Mouse (Mus musculus) MEL (cell line): ENCODE measurements around the gene Ssr2. TPM values are rescaled to one million over a fixed set of nuclear protein-coding genes. Genes with fewer than 3 reads are reported as not detected.
A peak's percentile ranks its signal among the peaks of the same experiment; 100 is the strongest.

Experiments
- DNase-seq: peaks from one replicate; pipeline ENCODE4 v3.0.0; 2011; ENCODE audit warnings: low read depth, low spot score
- H3K27ac ChIP-seq: 2 replicates; pipeline ENCODE4 v1.5.1; 2012; ENCODE audit warnings: low read depth, mild to moderate bottlenecking, control low read depth, low read length, moderate library complexity; ENCODE audit not compliant: control insufficient read depth
- H3K27me3 ChIP-seq, 2 experiments: fragments of 150-350 bp in 1 of 2; sonication (generic) in 1 of 2; 2 replicates each; pipeline ENCODE4 v1.6.1; 2012; ENCODE audit warnings: low read length in 2 of 2, mild to moderate bottlenecking in 2 of 2, improper control_type of control experiment in 1 of 2, moderate library complexity in 1 of 2; ENCODE audit not compliant: insufficient read depth in 2 of 2, control insufficient read depth in 1 of 2
- H3K36me3 ChIP-seq, 2 experiments: 2 replicates each; pipeline ENCODE4 v1.6.1; 2012 to 2014; ENCODE audit warnings: low read length in 2 of 2, improper control_type of control experiment in 1 of 2, inconsistent platforms in 1 of 2, mild to moderate bottlenecking in 1 of 2; ENCODE audit not compliant: insufficient read depth in 2 of 2, control insufficient read depth in 1 of 2
- H3K4me1 ChIP-seq, 2 experiments: fragments of 150-350 bp in 1 of 2; sonication (generic) in 1 of 2; 2 replicates each; pipeline ENCODE4 v1.6.1; 2012; ENCODE audit warnings: low read length in 2 of 2, improper control_type of control experiment in 1 of 2, mild to moderate bottlenecking in 1 of 2; ENCODE audit not compliant: insufficient read depth in 2 of 2, control insufficient read depth in 1 of 2
- H3K4me3 ChIP-seq, 2 experiments: fragments of 150-350 bp in 1 of 2; sonication (generic) in 1 of 2; 2 replicates each; pipeline ENCODE4 v1.5.1; 2012; ENCODE audit warnings: low read depth in 2 of 2, low read length in 2 of 2, mild to moderate bottlenecking in 2 of 2, moderate library complexity in 2 of 2, control low read depth in 1 of 2, improper control_type of control experiment in 1 of 2; ENCODE audit not compliant: control insufficient read depth in 1 of 2, insufficient read depth in 1 of 2
- H3K79me2 ChIP-seq: 2 replicates; pipeline ENCODE4 v1.6.1; 2012; ENCODE audit warnings: mild to moderate bottlenecking, low read length, moderate library complexity; ENCODE audit not compliant: control insufficient read depth, poor library complexity, insufficient read depth
- H3K9ac ChIP-seq: 2 replicates; pipeline ENCODE4 v1.6.1; 2012; ENCODE audit warnings: low read depth, mild to moderate bottlenecking, control low read depth, low read length, moderate library complexity; ENCODE audit not compliant: control insufficient read depth, poor library complexity, severe bottlenecking
- H3K9me3 ChIP-seq: fragments of 150-350 bp; sonication (generic); replicated peaks from 2 replicates; pipeline ENCODE4 v1.6.1; 2012; ENCODE audit warnings: mild to moderate bottlenecking, low read length, improper control_type of control experiment, moderate library complexity; ENCODE audit not compliant: insufficient read depth
- CHD1 ChIP-seq: IDR thresholded peaks from 2 replicates; pipeline ENCODE4 v1.6.1; 2012; ENCODE audit warnings: low read depth, mild to moderate bottlenecking, inconsistent platforms, low read length, improper control_type of control experiment
- CHD2 ChIP-seq: IDR thresholded peaks from 2 replicates; pipeline ENCODE4 v1.6.1; 2011; ENCODE audit warnings: low read length, improper control_type of control experiment
- CTCF ChIP-seq, 3 experiments: IDR thresholded peaks in 2 of 3; conservative IDR thresholded peaks in 1 of 3; 2 replicates each; pipeline ENCODE4 v1.5.1; 2011 to 2012; ENCODE audit warnings: low read length in 3 of 3, low read depth in 2 of 3, mild to moderate bottlenecking in 2 of 3, improper control_type of control experiment in 1 of 3, inconsistent platforms in 1 of 3, mixed read lengths in 1 of 3, moderate library complexity in 1 of 3; ENCODE audit not compliant: control insufficient read depth in 1 of 3, insufficient read depth in 1 of 3, poor library complexity in 1 of 3, severe bottlenecking in 1 of 3
- EP300 ChIP-seq, 2 experiments: IDR thresholded peaks; 2 replicates each; pipeline ENCODE4 v1.6.1; 2011; ENCODE audit warnings: improper control_type of control experiment in 2 of 2, low read length in 2 of 2, low read depth in 1 of 2, mild to moderate bottlenecking in 1 of 2
- ETS1 ChIP-seq: IDR thresholded peaks from 2 replicates; pipeline ENCODE4 v1.6.1; 2012; ENCODE audit warnings: low read depth, mild to moderate bottlenecking, inconsistent platforms, low read length, improper control_type of control experiment, moderate library complexity
- JUND ChIP-seq: IDR thresholded peaks from 2 replicates; pipeline ENCODE4 v1.6.1; 2011; ENCODE audit warnings: low read depth, mild to moderate bottlenecking, improper control_type of control experiment, low read length
- MAX ChIP-seq: IDR thresholded peaks from 2 replicates; pipeline ENCODE4 v1.6.1; 2011; ENCODE audit warnings: low read length, improper control_type of control experiment
- MAZ ChIP-seq: IDR thresholded peaks from 2 replicates; pipeline ENCODE4 v1.6.1; 2012; ENCODE audit warnings: low read depth, mild to moderate bottlenecking, inconsistent platforms, low read length, improper control_type of control experiment
- MYB ChIP-seq: IDR thresholded peaks from 2 replicates; pipeline ENCODE4 v1.6.1; 2011; ENCODE audit warnings: mild to moderate bottlenecking, low read depth, low read length, improper control_type of control experiment
- MYC ChIP-seq: IDR thresholded peaks from 2 replicates; pipeline ENCODE4 v1.6.1; 2011; ENCODE audit warnings: low read depth, mild to moderate bottlenecking, low read length, improper control_type of control experiment, moderate library complexity
- NRF1 ChIP-seq: IDR thresholded peaks from 2 replicates; pipeline ENCODE4 v1.6.1; 2014; ENCODE audit warnings: low read depth, mild to moderate bottlenecking, inconsistent platforms, low read length, improper control_type of control experiment, moderate library complexity; ENCODE audit not compliant: poor library complexity, insufficient read depth, severe bottlenecking
- POLR2A ChIP-seq, 2 experiments: IDR thresholded peaks; 2 replicates each; pipeline ENCODE4 v1.6.1; 2011 to 2012; ENCODE audit warnings: low read length in 2 of 2, mild to moderate bottlenecking in 2 of 2, control low read depth in 1 of 2, improper control_type of control experiment in 1 of 2, low read depth in 1 of 2, moderate library complexity in 1 of 2; ENCODE audit not compliant: control insufficient read depth in 1 of 2, insufficient read depth in 1 of 2, poor library complexity in 1 of 2
- RAD21 ChIP-seq: IDR thresholded peaks from 2 replicates; pipeline ENCODE4 v1.6.1; 2011; ENCODE audit warnings: mild to moderate bottlenecking, low read depth, low read length, improper control_type of control experiment
- SIN3A ChIP-seq: IDR thresholded peaks from 2 replicates; pipeline ENCODE4 v1.6.1; 2012; ENCODE audit warnings: low read length, improper control_type of control experiment, inconsistent platforms
- SMC3 ChIP-seq: IDR thresholded peaks from 2 replicates; pipeline ENCODE4 v1.6.1; 2011; ENCODE audit warnings: low read depth, low read length, improper control_type of control experiment
- USF2 ChIP-seq, 2 experiments: IDR thresholded peaks; 2 replicates each; pipeline ENCODE4 v1.6.1; 2011 to 2012; ENCODE audit warnings: improper control_type of control experiment in 2 of 2, low read length in 2 of 2, borderline replicate concordance in 1 of 2, inconsistent platforms in 1 of 2, low read depth in 1 of 2, mild to moderate bottlenecking in 1 of 2; ENCODE audit not compliant: insufficient read depth in 1 of 2
- ZC3H11A ChIP-seq: IDR thresholded peaks from 2 replicates; pipeline ENCODE4 v1.6.1; 2012; ENCODE audit warnings: low read depth, mild to moderate bottlenecking, inconsistent platforms, low read length, improper control_type of control experiment
- polyA plus RNA-seq, 2 experiments: library from polyadenylated mRNA; stranded (reverse) in 1 of 2; unstranded in 1 of 2; fragments of >175 nt in 1 of 2; fragments of >200 nt in 1 of 2; gene quantifications; 2 replicates each; pipeline versions ENCODE4 v1.2.1 to v1.2.4; 2012; ENCODE audit warnings: low replicate concordance in 2 of 2, low read depth in 1 of 2; ENCODE audit not compliant: insufficient read length in 2 of 2, insufficient read depth in 1 of 2, missing spikeins in 1 of 2
- total RNA-seq: library from RNA; depleted of rRNA; stranded (reverse); fragments of 300-350 nt; gene quantifications from 2 replicates; pipeline ENCODE4 v1.2.3, GENCODE M21; 2012

The Ssr2 gene
- total and polyA plus RNA-seq, 3 experiments: 176 to 706 (median 594) TPM

DNA sequence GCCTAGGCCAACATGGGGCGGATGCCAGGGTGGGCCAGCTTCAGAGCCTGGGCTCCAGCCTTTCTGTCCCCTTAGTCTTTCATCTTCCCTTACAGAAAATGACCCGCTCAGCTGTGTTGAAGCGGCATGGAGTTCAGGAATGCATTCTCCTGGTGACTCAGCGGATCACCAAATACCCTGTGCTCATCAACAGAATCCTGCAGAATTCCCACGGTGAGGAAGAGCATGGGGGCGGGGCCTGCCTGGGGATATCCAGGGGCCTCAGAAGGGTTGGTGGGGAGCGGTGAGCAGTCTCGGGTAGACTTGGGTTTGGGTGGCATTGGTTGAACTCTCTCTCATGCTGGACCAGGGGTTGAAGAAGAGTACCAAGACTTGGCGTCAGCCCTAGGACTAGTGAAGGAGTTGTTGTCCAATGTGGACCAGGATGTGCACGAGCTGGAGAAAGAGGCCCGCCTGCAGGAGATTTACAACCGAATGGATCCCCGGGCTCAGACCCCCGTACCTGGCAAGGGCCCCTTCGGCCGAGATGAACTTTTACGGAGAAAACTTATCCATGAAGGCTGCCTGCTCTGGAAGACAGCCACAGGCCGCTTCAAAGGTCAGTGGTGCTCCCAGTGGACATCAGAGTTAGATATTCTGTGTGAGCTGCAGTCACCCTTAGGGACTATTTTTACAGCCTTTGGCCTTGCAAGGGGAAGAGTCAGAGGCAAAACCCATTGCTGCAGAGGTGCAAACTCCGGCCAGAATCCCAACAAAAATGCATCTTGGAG, 60.0 kb downstream of the Ssr2 start:
- no peak overlapping the region for H3K4me3 ChIP-seq
- peaks cover 0 to 51% of the 10 kb centered on the region in 2 experiments; a peak in 2 of 4 replicates for H3K36me3 ChIP-seq
- no peaks in the 10 kb centered on the region for H3K9me3 ChIP-seq
- H3K79me2 ChIP-seq: peaks cover 2% of the 10 kb centered on the region; the same call in 1 of the 2 replicates
- no peak for TF ChIP-seq NRF1
- no peak for TF ChIP-seq JUND
- no peak for TF ChIP-seq CHD1
- TF ChIP-seq SMC3: no peak
- no peak for TF ChIP-seq USF2 (IDR thresholded peaks at IDR 0.05; ENCODE audit: borderline replicate concordance in 1 of 2, insufficient read depth in 1 of 2, low read depth in 1 of 2, low read length in 2 of 2)
- TF ChIP-seq ETS1: no peak
- TF ChIP-seq MAX: no peak
- no peak; a peak in 1 of 4 replicates for TF ChIP-seq POLR2A (IDR thresholded peaks at IDR 0.05; ENCODE audit: control insufficient read depth in 1 of 2, insufficient read depth in 1 of 2, low read depth in 1 of 2, low read length in 2 of 2, poor library complexity in 1 of 2)
- TF ChIP-seq EP300 (IDR thresholded peaks at IDR 0.05; ENCODE audit: low read depth in 1 of 2, low read length in 2 of 2): no peak
- no peak for TF ChIP-seq MYC
- no peak for TF ChIP-seq CHD2
- no peak for TF ChIP-seq ZC3H11A
- TF ChIP-seq SIN3A: no peak
- no peak for TF ChIP-seq MAZ
- TF ChIP-seq RAD21: no peak
- TF ChIP-seq MYB: no peak
- no peak overlapping the region for H3K9ac ChIP-seq
- no peak overlapping the region for H3K27ac ChIP-seq
- H3K27me3 ChIP-seq: no peaks in the 10 kb centered on the region
- DNase-seq: no peak
- H3K4me1 ChIP-seq: no peaks in the 10 kb centered on the region

DNA sequence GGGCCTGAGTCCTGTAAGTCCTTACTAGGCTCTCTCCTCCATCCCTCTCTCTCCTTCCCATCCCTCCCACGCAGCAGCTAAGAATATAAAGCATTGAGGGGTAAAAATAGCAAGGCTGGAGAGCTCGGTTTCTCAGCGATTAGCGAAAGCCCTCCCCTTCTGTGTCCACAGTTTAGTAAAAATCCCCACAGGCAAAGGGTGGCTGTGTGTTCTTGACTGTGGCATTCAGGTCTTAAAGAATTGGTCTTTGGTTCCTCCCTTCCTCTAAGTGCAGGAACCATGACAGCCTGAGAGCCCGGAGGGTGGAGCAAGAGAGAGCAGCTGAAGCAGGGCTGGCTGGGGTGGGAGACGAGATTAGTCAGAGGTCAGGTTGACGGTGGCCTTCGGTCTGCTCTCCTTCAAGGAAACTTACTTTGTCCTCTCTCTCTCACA, 60.9 kb downstream of the Ssr2 start:
- Histone ChIP-seq H3K36me3 (peaks cover 0 to 48% of the 10 kb centered on the region in 2 experiments; a peak in 2 of 4 replicates), H3K4me3 (no peak overlapping the region)

More for the DNA sequence above, 60.9 kb downstream of the Ssr2 start:
- Histone ChIP-seq H3K9ac (no peak overlapping the region), H3K27ac (no peak overlapping the region), H3K4me1 (no peaks in the 10 kb centered on the region), H3K79me2 (peaks cover 2% of the 10 kb centered on the region; the same call in 1 of the 2 replicates), H3K9me3 (no peaks in the 10 kb centered on the region), H3K27me3 (no peaks in the 10 kb centered on the region)
- DNase-seq: no peak
- no peak for TF ChIP-seq CTCF (IDR thresholded peaks at IDR 0.05 in 2 of 3, conservative IDR thresholded peaks at IDR 0.05 in 1 of 3; ENCODE audit: control insufficient read depth in 1 of 3, insufficient read depth in 1 of 3, low read depth in 2 of 3, low read length in 3 of 3, poor library complexity in 1 of 3, severe bottlenecking in 1 of 3)
- peak in 1 of 2 experiments; percentile 15; a peak in 1 of 4 replicates for TF ChIP-seq POLR2A (IDR thresholded peaks at IDR 0.05; ENCODE audit: control insufficient read depth in 1 of 2, insufficient read depth in 1 of 2, low read depth in 1 of 2, low read length in 2 of 2, poor library complexity in 1 of 2)
